ENCODE assay signal across 12 mouse cellular contexts in genomic region chr11:32623236-32623635, GRCm38 (mm10). TPM values are rescaled to one million over a fixed set of nuclear protein-coding genes. Genes with fewer than 3 reads are reported as not detected.
DNase-seq lines count a peak whose midpoint lies in the region; ATAC-seq and TF ChIP-seq lines count a peak whose summit lies in the region.
"Had no signal": no experiment of that assay in that cellular context is flagged by ENCODE, and none has a peak within 500 bp of the region (broad histone marks: within the 10 kb centered on the region; RNA-seq: fewer than 3 reads in every experiment).

No protein-coding gene starts in this region.

- H3K9ac ChIP-seq in kidney, embryonic 16.5 days (replicated peaks; ENCODE audit: low read length) = no peak overlapping the region
- no peak overlapping the region for H3K9ac ChIP-seq in intestine, embryonic 16.5 days (ENCODE audit: low read depth, low read length)
- H3K9ac ChIP-seq in intestine, postnatal 0 days (ENCODE audit: low read depth, low read length) = no peak overlapping the region
- H3K9ac ChIP-seq: liver, embryonic 14.5 days; midbrain, embryonic 12.5 days had no signal

- TF ChIP-seq CTCF in intestine, postnatal 0 days (IDR thresholded peaks at IDR 0.05; ENCODE audit: low read depth) = no peak

- H3K36me3 ChIP-seq in kidney, embryonic 16.5 days (ENCODE audit: insufficient read depth, low read length) = no peaks in the 10 kb centered on the region
- no peaks in the 10 kb centered on the region for H3K36me3 ChIP-seq in limb, embryonic 10.5 days
- no peaks in the 10 kb centered on the region for H3K36me3 ChIP-seq in intestine, embryonic 16.5 days (ENCODE audit: control insufficient read depth, insufficient read depth, low read length)
- H3K36me3 ChIP-seq in intestine, postnatal 0 days (ENCODE audit: control insufficient read depth, insufficient read depth) = peaks cover 13% of the 10 kb centered on the region; the same call in 1 of the 2 replicates
- H3K36me3 ChIP-seq: embryonic facial prominence, embryonic 10.5 days; midbrain, embryonic 12.5 days had no signal

- peaks cover 9% of the 10 kb centered on the region for H3K4me1 ChIP-seq in kidney, embryonic 16.5 days (ENCODE audit: insufficient read depth, low read length)
- H3K4me1 ChIP-seq in limb, embryonic 10.5 days = peaks cover 26% of the 10 kb centered on the region
- peaks cover 12% of the 10 kb centered on the region for H3K4me1 ChIP-seq in intestine, embryonic 16.5 days (ENCODE audit: control insufficient read depth, insufficient read depth, low read length)
- peaks cover 2% of the 10 kb centered on the region; the same call in 1 of the 2 replicates for H3K4me1 ChIP-seq in intestine, postnatal 0 days (replicated peaks; ENCODE audit: control insufficient read depth, insufficient read depth, low read length)

- no peak for ATAC-seq in kidney, embryonic 16.5 days (ENCODE audit: low FRiP score, low TSS enrichment)
- no peak for ATAC-seq in intestine, embryonic 16.5 days
- no peak for ATAC-seq in intestine, postnatal 0 days

- H3K27ac ChIP-seq in kidney, embryonic 16.5 days (ENCODE audit: low read length) = no peak overlapping the region
- peak overlapping the region; percentile 9; the same call in 1 of the 2 replicates for H3K27ac ChIP-seq in limb, embryonic 10.5 days
- H3K27ac ChIP-seq in intestine, embryonic 16.5 days (ENCODE audit: low read length) = no peak overlapping the region
- no peak overlapping the region for H3K27ac ChIP-seq in intestine, postnatal 0 days (ENCODE audit: low read depth, low read length)
- H3K27ac ChIP-seq: embryonic facial prominence, embryonic 10.5 days; kidney, postnatal 0 days; liver, embryonic 14.5 days; midbrain, embryonic 12.5 days had no signal

- WGBS in kidney, embryonic 16.5 days = 91% methylated on average over 5 of the region's 5 CpGs
- 78% methylated on average over 5 of the region's 5 CpGs for WGBS in limb, embryonic 10.5 days
- WGBS in intestine, embryonic 16.5 days = 83% methylated on average over 5 of the region's 5 CpGs
- 85% methylated on average over 5 of the region's 5 CpGs for WGBS in intestine, postnatal 0 days

- peak; percentile 87 for DNase-seq in kidney, adult 9 months
- DNase-seq in cerebellum, postnatal 10 days = peak; percentile 95 to 97
- DNase-seq in heart, adult 9 months (ENCODE audit: low spot score in 2 of 2) = peak; percentile 39 to 45
- no peak for DNase-seq in limb, embryonic 10.5 days (ENCODE audit: low spot score)
- DNase-seq in urinary bladder, postnatal 4 days (ENCODE audit: low spot score in 2 of 2) = no peak

- H3K27me3 ChIP-seq in kidney, embryonic 16.5 days (ENCODE audit: insufficient read depth, low read length) = no peaks in the 10 kb centered on the region
- no peaks in the 10 kb centered on the region for H3K27me3 ChIP-seq in limb, embryonic 10.5 days (ENCODE audit: low read depth, poor library complexity, severe bottlenecking)
- H3K27me3 ChIP-seq in intestine, embryonic 16.5 days (replicated peaks; ENCODE audit: control insufficient read depth, insufficient read depth, low read length) = no peaks in the 10 kb centered on the region
- H3K27me3 ChIP-seq in intestine, postnatal 0 days (replicated peaks; ENCODE audit: control insufficient read depth, insufficient read depth, low read length) = no peaks in the 10 kb centered on the region
- H3K27me3 ChIP-seq: midbrain, embryonic 12.5 days had no signal

- no peak overlapping the region for H3K4me3 ChIP-seq in kidney, embryonic 16.5 days (ENCODE audit: low read length)
- H3K4me3 ChIP-seq in limb, embryonic 10.5 days = no peak overlapping the region
- no peak overlapping the region for H3K4me3 ChIP-seq in intestine, embryonic 16.5 days (ENCODE audit: low read length)
- H3K4me3 ChIP-seq in intestine, postnatal 0 days (ENCODE audit: low read depth, low read length) = no peak overlapping the region
- H3K4me3 ChIP-seq: embryonic facial prominence, embryonic 10.5 days; midbrain, embryonic 12.5 days had no signal

- no peaks in the 10 kb centered on the region for H3K9me3 ChIP-seq in kidney, embryonic 16.5 days (ENCODE audit: low read length)
- no peaks in the 10 kb centered on the region for H3K9me3 ChIP-seq in limb, embryonic 10.5 days (replicated peaks)
- H3K9me3 ChIP-seq in intestine, embryonic 16.5 days (ENCODE audit: control insufficient read depth, low read length) = no peaks in the 10 kb centered on the region
- no peaks in the 10 kb centered on the region for H3K9me3 ChIP-seq in intestine, postnatal 0 days (ENCODE audit: control insufficient read depth)
- H3K9me3 ChIP-seq: embryonic facial prominence, embryonic 10.5 days; midbrain, embryonic 12.5 days had no signal

- no peak overlapping the region for H3K4me2 ChIP-seq in kidney, embryonic 16.5 days (replicated peaks; ENCODE audit: low read depth, low read length)
- H3K4me2 ChIP-seq in intestine, embryonic 16.5 days (ENCODE audit: low read depth, low read length) = no peak overlapping the region
- H3K4me2 ChIP-seq in intestine, postnatal 0 days (replicated peaks; ENCODE audit: low read depth) = no peak overlapping the region
- H3K4me2 ChIP-seq: midbrain, embryonic 12.5 days had no signal

RNA-seq across cellular contexts. Expression of gene Fbxw11, which starts 19.3 kb away (rescaled TPM):
- 91.3 and 95.2 TPM in 2 replicates for polyA plus RNA-seq in kidney, embryonic 16.5 days (2015; fragmentation: Nextera tagmentation; extraction: Ambion mirVana)
- polyA plus RNA-seq in limb, embryonic 10.5 days (2016; fragmentation: Nextera tagmentation; extraction: Ambion mirVana) = 77.6 and 96.4 TPM in 2 replicates
- polyA plus RNA-seq in intestine, embryonic 16.5 days (2015; fragmentation: Nextera tagmentation; extraction: Ambion mirVana) = 59.0 and 59.6 TPM in 2 replicates
- 33.8 and 34.0 TPM in 2 replicates for polyA plus RNA-seq in intestine, postnatal 0 days (2015; fragmentation: Nextera tagmentation; extraction: Ambion mirVana)

Comparison
In these comparisons a context has a peak if more than half of its experiments do, and no peak if none do; other contexts are left out.
1. DNase-seq: peak in kidney, adult 9 months (single experiment), cerebellum, postnatal 10 days (2 of 2) and heart, adult 9 months (2 of 2); none in limb, embryonic 10.5 days (single experiment) and urinary bladder, postnatal 4 days (0 of 2).